Mouse (Mus musculus) kidney, postnatal 25 days (tissue): Measurements from ENCODE around the gene Mapk9.
"Not testable (repeated sequence)": the region's sequence is repeated elsewhere in the genome, so short reads cannot be mapped to it uniquely, and the experiment has no call there.

Experiments
- DNase-seq, 2 experiments: peaks; one replicate each; pipeline ENCODE4 v3.0.0; 2021; ENCODE audit warnings: mixed read lengths in 2 of 2

Mapk9 gene

GRCm38 (mm10) chr11:49846401-49847070 is at the start of gene Mapk9:
Gene Mapk9 (plus strand): TSS chr11:49846751.
- DNase-seq = peak; percentile 99

- DNase-seq = no peak
Measured at GRCm38 (mm10) chr11:49798931-49799330, 47.6 kb upstream of the Mapk9 start.

DNA sequence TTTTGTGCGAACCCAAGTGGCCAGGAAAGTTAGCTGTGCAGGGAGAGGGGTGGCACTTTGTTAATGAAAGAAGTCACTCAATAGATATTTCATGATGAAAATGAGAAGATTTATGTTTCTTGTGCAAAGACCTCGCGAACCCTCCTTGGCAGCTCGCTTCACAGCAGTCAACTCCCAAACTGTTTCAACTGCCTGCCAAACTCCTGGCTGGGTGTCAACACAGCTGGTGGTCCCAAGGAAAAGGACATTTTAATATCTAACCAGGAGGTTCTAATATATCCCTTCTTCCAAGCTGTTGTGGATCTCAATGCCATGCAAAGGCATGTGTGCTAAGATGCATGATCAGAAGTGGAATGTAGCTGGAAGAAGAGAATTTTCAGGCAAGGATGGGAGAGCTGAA is 45.0 kb upstream of the Mapk9 start:
- DNase-seq = no peak

GRCm38 (mm10) chr11:49803801-49804200 is 42.8 kb upstream of the Mapk9 start:
- no peak for DNase-seq

GRCm38 (mm10) chr11:49806218-49806617 is 40.3 kb upstream of the Mapk9 start:
- DNase-seq = no peak

DNA sequence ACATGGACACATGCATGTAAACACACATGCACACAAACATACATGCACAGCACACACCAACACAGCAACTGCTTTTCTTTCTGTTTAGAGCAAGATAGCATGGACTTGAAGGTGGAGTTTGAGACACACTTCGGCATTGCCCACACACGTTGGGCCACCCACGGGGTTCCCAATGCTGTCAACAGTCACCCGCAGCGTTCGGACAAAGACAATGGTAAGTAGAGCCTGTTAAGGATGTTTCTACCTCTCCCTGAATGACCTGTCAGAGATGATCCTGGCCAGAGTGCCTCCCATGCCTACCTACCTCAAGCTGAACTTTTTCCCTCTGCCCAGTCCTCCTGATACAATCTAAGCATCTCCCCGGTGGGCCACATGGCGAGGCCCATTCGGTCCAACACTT is 37.6 kb upstream of the Mapk9 start:
- DNase-seq = no peak

DNA sequence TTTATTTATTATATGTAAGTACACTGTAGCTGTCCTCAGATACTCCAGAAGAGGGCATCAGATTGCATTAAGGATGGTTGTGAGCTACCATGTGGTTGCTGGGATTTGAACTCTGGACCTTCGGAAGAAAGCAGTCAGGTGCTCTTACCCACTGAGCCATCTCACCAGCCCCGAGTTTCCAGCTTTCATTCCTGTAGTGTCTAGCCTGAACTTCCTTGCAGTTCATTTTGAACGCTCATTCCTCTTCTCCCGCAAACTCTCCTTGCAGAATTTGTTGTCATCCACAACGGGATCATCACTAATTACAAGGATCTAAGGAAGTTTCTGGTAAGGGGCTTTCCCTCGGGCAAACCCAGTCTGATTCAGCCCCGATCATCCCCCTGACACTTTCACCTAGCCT is 35.9 kb upstream of the Mapk9 start:
- DNase-seq = not testable (repeated sequence)

- no peak for DNase-seq
Measured at GRCm38 (mm10) chr11:49811099-49811541, 35.4 kb upstream of the Mapk9 start.

DNA sequence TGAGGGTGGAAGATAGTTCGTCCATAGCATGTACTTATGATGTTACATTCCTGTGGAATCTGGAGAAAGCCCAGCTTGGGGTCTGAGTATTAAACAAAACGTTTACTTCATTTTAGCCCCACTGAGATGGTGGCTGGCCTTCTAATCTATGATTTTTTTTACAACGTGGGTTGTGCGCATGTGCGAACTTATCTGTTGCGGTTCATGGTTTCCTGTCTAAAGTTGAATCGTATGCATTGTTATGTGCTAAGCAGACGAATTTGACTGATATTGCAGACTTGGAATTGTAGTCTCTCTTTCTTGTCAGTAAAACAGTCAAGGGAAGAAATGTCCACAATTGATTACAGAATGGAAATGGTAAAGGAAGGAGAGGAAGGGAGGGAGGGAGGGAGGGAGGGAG is 34.7 kb upstream of the Mapk9 start:
- DNase-seq = no peak

DNA sequence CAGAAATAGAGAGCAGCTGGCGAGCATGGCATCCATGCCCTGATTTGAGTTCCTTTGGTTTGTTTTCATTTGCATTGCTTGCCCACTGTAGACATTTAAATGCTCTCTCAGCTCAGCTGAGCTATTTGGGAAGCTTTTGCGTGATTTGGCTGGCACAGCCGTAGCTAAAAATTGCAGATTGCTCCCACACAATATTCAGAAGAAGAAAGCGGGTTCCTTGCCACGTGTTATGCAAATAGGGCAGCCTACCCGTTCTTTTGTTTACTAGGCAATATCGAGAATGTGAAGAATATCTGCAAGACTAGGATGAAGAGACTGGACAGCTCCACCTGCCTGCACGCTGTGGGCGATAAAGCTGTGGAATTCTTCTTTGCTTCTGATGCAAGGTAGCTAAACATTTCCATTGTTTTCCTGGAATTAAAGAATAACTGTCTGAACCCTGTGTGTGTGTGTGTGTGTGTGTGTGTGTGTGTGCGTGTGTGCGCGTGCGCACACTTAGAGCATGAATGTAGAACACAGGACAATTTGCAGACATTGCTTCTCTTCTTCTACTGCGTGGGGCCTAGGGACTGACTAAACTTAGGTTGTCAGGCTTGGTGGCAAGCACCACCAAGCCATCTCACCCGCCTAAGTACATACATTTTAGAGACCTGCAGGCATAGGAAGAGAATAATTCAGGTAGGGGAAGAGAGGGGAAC is 27.5 kb upstream of the Mapk9 start:
- no peak for DNase-seq

DNA sequence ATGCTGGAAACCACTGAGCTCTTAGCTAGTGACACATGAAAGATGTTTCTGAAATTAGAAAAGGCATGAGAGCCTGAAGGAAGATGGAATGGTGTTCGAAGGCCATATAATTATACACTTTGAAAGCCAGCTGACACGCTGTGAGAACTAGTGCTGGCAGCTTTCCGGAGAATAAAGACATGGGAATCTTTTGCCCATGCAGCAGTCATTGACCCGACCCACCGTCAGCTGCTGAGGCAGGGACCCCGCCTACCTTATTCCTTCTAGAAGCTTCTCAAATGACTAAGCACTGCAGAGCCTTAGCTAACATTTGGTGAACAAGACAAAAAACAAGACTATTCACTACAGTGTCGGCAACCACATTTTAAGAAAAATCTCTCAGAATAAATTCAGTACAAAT is 26.9 kb upstream of the Mapk9 start:
- DNase-seq = no peak

- DNase-seq = no peak
Measured at GRCm38 (mm10) chr11:49820928-49821327, 25.6 kb upstream of the Mapk9 start.

DNA sequence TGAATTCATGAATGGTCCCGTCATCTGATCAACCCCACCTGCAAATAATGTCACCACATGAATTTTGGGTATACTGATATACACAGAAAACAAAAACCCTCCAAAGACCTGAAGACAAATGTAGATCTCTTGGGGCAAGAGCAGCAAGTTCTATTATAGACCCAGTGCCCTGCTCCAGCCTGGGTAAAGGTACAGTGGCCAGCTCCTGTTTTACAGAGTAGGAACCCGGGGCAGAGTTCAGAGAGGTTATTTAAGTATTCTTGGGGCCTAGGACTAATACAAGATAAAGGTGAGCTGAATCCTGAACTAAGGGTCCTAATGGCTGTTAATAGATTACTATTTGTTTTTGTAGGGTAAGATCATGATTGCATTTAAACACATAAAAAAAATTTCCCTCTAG is 25.0 kb upstream of the Mapk9 start:
- no peak for DNase-seq

DNA sequence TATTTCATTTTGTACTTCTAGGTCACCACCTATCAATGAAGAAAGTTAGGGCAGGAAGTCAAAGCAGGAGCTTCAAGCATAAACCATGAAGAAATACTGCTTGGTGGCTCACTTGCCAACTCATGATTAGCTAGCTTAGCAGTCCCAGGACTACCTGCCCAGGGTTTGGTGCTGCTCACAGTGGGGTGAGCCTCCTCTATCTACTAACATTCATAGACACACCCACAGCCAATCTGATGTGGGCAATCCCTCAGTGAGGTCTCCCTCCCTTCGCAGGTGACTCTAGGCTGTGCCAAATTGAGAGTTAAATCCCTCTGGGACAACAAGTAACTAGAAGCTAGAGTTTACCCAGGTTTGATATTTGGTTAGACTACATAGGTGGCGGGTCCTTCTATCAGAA is 24.2 kb upstream of the Mapk9 start:
- no peak for DNase-seq

DNA sequence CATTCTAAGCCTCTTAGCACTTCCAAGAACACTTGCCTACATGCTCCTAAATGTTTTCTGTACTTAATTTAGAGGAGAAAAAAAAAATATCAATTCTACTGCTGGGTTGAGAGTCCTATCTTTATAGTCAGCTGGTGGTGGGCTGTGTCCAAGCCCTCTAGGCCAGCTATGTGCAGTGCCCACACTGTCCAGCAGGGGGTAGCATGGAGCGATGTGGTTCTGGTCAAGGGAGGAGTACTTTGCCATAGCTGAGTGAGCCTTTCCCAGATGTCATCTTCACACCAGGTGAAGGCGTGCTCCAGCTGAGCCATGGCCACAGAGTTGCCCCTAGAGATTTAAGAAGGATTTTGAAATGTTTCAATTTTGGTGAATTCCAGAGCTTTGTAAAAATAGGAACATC is 21.7 kb upstream of the Mapk9 start:
- peak; percentile 70 to 81 for DNase-seq

DNA sequence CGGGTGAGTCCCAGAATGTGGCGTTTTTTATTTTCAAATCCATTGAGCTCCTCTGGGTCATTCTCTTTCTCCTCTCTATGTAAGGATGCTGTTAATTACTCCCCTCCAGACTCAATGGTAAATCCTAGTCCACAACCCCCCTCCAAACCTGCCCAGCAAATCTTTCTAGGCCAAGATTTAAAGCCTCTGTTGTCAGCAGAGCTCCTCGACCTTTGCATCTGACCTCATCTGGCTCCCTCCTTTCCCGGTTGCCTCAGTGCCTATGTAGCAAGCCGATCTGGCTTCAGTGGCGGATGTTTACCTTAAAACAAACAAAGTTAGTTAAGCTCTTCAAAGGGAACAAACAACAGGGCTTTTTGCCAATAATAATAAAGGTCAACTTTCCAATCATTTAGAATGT is 19.3 kb upstream of the Mapk9 start:
- DNase-seq = no peak

- no peak for DNase-seq
Measured at GRCm38 (mm10) chr11:49829176-49829745, 17.3 kb upstream of the Mapk9 start.

DNA sequence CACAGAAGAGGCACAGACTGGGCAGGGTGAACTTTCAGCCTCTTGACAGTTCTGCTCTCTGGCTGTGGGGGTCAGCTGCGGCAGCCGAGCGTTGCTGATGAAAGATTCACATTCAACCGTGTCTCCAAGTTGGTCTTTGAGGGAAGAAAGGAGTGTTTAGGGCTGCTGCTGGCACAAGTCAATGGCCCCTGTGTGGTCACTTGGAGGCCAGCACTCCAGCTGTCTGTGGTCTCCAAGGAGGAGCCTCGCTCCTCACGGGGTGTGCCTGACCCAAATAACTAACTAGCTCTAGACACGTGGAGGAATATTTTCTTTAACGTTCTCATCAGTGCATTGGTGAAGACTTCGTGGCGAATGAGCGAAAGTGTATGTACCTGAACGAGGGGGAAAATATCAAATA is 14.6 kb upstream of the Mapk9 start:
- DNase-seq = no peak

DNA sequence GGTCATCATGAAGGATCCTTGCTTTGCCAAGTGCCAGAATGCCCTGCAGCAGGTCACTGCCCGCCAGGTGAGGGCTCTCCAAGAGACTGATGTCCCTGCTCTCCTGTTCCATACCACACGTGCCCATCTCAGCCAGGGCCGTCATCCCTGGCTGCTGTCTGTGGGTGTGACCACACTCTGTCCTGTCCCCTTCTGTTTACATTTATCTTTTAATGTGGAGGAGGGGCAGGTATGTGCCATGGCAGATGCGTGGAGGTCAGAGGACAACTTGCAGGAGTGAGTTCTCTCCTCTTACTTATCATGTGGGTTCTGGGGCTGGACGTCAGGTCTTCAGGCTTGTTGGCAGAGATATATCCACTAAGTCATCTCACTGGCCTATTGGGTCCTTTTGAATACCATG is 13.6 kb upstream of the Mapk9 start:
- no peak for DNase-seq

GRCm38 (mm10) chr11:49834248-49834647 is 12.3 kb upstream of the Mapk9 start:
- DNase-seq = no peak

DNA sequence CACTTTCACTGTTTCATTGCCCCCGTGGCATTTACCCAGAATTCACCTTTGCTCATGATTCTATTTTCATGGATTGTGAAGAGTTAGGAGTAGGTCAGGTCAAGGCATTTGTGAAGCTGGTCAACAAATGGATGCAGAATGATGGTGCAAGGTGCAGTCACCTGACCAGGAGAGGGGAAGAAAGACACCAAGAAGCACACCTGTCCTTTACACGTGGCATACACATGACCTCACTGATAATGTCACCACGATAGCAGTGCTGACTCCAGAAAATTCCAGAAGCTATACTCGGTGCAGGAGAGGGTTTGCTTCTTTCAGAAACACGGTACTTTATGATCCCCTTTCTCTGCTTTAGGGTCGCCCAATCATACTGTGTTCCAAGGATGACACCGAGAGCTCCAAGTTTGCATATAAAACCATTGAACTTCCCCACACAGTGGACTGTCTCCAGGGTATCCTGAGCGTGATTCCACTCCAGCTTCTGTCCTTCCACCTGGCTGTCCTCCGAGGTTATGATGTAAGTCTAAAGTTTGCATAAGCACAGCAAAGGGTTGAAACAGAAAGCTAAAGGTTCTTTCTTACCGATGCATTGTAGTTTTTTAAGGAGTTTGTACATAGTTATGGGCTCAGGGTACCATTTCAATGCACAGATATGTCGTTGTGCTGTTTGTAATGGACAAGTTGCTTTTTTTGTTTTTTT is 11.1 kb upstream of the Mapk9 start:
- no peak for DNase-seq

- DNase-seq = no peak
Measured at GRCm38 (mm10) chr11:49837717-49838407, 8.7 kb upstream of the Mapk9 start.

DNA sequence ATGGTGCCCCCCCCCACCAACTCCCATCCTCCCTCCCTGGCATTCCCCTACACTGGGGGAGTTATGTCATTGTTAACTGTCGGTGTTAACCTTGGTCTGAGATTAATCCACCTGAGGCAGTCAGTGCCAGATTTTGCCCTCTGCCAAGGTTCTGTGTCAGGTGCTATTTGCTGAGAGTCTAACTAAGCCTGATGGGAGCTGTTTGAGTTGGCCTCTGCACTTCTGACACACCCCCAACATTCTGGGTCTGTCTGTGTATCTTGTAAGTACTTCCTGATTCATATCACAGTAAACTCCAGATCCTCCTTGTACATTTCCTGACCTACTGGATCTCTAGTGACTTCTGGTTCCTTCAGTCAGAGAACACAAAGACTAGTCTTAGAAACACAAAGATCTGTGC is 5.9 kb upstream of the Mapk9 start:
- DNase-seq = peak; percentile 52 to 73
